Mouse (Mus musculus): ENCODE measurements around the gene Prim2.

DNA sequence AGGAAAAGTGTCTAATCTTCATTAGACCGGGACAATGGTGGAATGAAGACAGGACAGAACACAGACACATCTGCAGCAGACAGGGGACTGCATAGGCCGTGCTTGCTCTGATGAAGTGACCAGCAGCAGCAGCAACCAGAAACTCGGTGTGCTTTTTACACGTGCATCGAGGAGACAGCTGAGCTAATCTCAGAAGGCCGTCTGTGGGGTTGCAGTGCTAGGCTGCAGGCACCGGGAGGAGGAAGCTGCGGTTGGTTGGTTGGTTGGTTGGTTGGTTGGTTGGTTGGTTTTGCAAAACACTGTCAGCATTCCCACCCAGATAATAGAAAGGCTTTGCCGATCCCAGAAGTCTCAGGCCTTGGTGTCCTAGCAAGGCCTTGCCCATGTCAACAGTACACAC, 216.3 kb downstream of the Prim2 start:
- TF ChIP-seq CTCF (IDR thresholded peaks at IDR 0.05; ENCODE audit: control insufficient read depth, insufficient read depth, insufficient read length) (no peak), MYOD1 (IDR thresholded peaks at IDR 0.05; ENCODE audit: control insufficient read depth, insufficient read length, low read depth) (no peak), MYOG (IDR thresholded peaks at IDR 0.05; ENCODE audit: control insufficient read depth, extremely low read depth, insufficient read length) (no peak), CEBPB (IDR thresholded peaks at IDR 0.05; ENCODE audit: low read depth) (no peak), USF1 (IDR thresholded peaks at IDR 0.05; ENCODE audit: low read depth) (no peak), MAX (IDR thresholded peaks at IDR 0.05) (no peak)

All from C2C12 (cell line).